Mouse (Mus musculus) cerebellum, adult 2 months (tissue): Measurements from ENCODE around the gene Pde11a. TPM values are rescaled to one million over a fixed set of nuclear protein-coding genes. Genes with fewer than 3 reads are reported as not detected.

Experiments
- DNase-seq, 2 experiments: peaks; one replicate each; pipeline ENCODE4 v3.0.0; 2021
- H3K27ac ChIP-seq: fragments of 200-500 bp; 2 replicates; pipeline ENCODE4 v1.5.1; 2012; ENCODE audit warnings: low read length, control low read depth, inconsistent platforms; ENCODE audit not compliant: insufficient read depth
- H3K27me3 ChIP-seq: fragments of 200-500 bp; 2 replicates; pipeline ENCODE4 v1.6.1; 2012; ENCODE audit warnings: inconsistent platforms, mild to moderate bottlenecking, low read length, moderate library complexity; ENCODE audit not compliant: control insufficient read depth, insufficient read depth
- H3K4me1 ChIP-seq: fragments of 200-500 bp; 2 replicates; pipeline ENCODE4 v1.6.1; 2011; ENCODE audit warnings: low read length; ENCODE audit not compliant: control insufficient read depth, insufficient read depth
- H3K4me3 ChIP-seq: fragments of 200-500 bp; replicated peaks from 2 replicates; pipeline ENCODE3; 2011; ENCODE audit warnings: mild to moderate bottlenecking, low read depth, low read length, control low read depth; ENCODE audit not compliant: insufficient read depth
- CTCF ChIP-seq: fragments of 200-500 bp; IDR thresholded peaks from 2 replicates; pipeline ENCODE4 v1.5.1; 2011; ENCODE audit warnings: low read depth, mild to moderate bottlenecking, control low read depth, low read length, moderate library complexity, borderline replicate concordance; ENCODE audit not compliant: insufficient read depth
- POLR2A ChIP-seq: fragments of 200-500 bp; IDR thresholded peaks from 2 replicates; pipeline ENCODE4 v1.6.1; 2011; ENCODE audit warnings: low read length, control low read depth, borderline replicate concordance; ENCODE audit not compliant: insufficient read depth
- WGBS: fragments of 180-500 bp; shearing (Covaris S2); methylation state at CpG from one replicate; pipeline ENCODE4 v1.1.7; 2018; 5-methylcytosine and 5-hydroxymethylcytosine counted together
- polyA plus RNA-seq: library from polyadenylated mRNA; depleted of rRNA; stranded (reverse); fragments of >200 nt; gene quantifications from 2 replicates; pipeline ENCODE4 v1.2.3, GENCODE M21; 2012

Gene Pde11a
- polyA plus RNA-seq, 1 experiment = 0.79 TPM

GRCm38 (mm10) chr2:76067144-76067543, 271.4 kb downstream of the Pde11a start:
- Histone ChIP-seq H3K27ac (no peak overlapping the region), H3K27me3 (no peaks in the 10 kb centered on the region), H3K4me1 (peaks cover 3% of the 10 kb centered on the region), H3K4me3 (no peak overlapping the region)
- TF ChIP-seq POLR2A (no peak), CTCF (peak; percentile 25; the same call in 1 of the 2 replicates)
- WGBS = 50% methylated on average over 4 of the region's 4 CpGs
- no peak for DNase-seq

- Histone ChIP-seq H3K27me3 (no peaks in the 10 kb centered on the region), H3K4me1 (no peaks in the 10 kb centered on the region), H3K4me3 (no peak overlapping the region), H3K27ac (no peak overlapping the region)
- DNase-seq = no peak
- no peak for TF ChIP-seq POLR2A
- 79% methylated on average over 7 of the region's 7 CpGs for WGBS
Observed at GRCm38 (mm10) chr2:76065292-76065691, 273.3 kb downstream of the Pde11a start.

GRCm38 (mm10) chr2:76064078-76064477, 274.5 kb downstream of the Pde11a start:
- TF ChIP-seq POLR2A = no peak
- 0 out of 2 replicates have a peak, but pooled peaks have one; percentile 14 for TF ChIP-seq CTCF
- 80% methylated on average over 5 of the region's 5 CpGs for WGBS

GRCm38 (mm10) chr2:76060207-76060606, 278.4 kb downstream of the Pde11a start:
- H3K4me1 ChIP-seq = no peaks in the 10 kb centered on the region
- no peak for DNase-seq
- no peak overlapping the region for H3K27ac ChIP-seq
- TF ChIP-seq POLR2A (no peak), CTCF (no peak)
- H3K4me3 ChIP-seq = no peak overlapping the region
- WGBS = over 99% methylated on average over 3 of the region's 3 CpGs
- H3K27me3 ChIP-seq = no peaks in the 10 kb centered on the region

More at GRCm38 (mm10) chr2:76064078-76064477, 274.5 kb downstream of the Pde11a start:
- H3K4me3 ChIP-seq = no peak overlapping the region
- DNase-seq = peak in 1 of 2 experiments; percentile 5
- no peaks in the 10 kb centered on the region for H3K27me3 ChIP-seq
- H3K4me1 ChIP-seq = no peaks in the 10 kb centered on the region
- H3K27ac ChIP-seq = no peak overlapping the region

- DNase-seq = no peak
- Histone ChIP-seq H3K4me1 (no peaks in the 10 kb centered on the region), H3K27me3 (no peaks in the 10 kb centered on the region), H3K27ac (no peak overlapping the region), H3K4me3 (no peak overlapping the region)
- WGBS = 61% methylated on average over 10 of the region's 10 CpGs
- no peak for TF ChIP-seq CTCF
- TF ChIP-seq POLR2A = no peak
Observed at GRCm38 (mm10) chr2:76059595-76059994, 279.0 kb downstream of the Pde11a start.

GRCm38 (mm10) chr2:76058661-76059467, 279.7 kb downstream of the Pde11a start:
- no peaks in the 10 kb centered on the region for H3K4me1 ChIP-seq
- H3K4me3 ChIP-seq = no peak overlapping the region
- no peaks in the 10 kb centered on the region for H3K27me3 ChIP-seq
- WGBS = 56% methylated on average over 13 of the region's 13 CpGs
- TF ChIP-seq POLR2A = no peak
- TF ChIP-seq CTCF = no peak
- no peak overlapping the region for H3K27ac ChIP-seq
- DNase-seq = no peak

- DNase-seq = no peak
- no peak overlapping the region for H3K27ac ChIP-seq
- TF ChIP-seq POLR2A (no peak), CTCF (no peak)
- H3K4me1 ChIP-seq = no peaks in the 10 kb centered on the region
- H3K27me3 ChIP-seq = no peaks in the 10 kb centered on the region
- H3K4me3 ChIP-seq = no peak overlapping the region
- WGBS = 94% methylated on average over 7 of the region's 7 CpGs
Observed at GRCm38 (mm10) chr2:76057555-76057954, 281.0 kb downstream of the Pde11a start.

GRCm38 (mm10) chr2:76053748-76054331, 284.7 kb downstream of the Pde11a start:
- Histone ChIP-seq H3K27ac (no peak overlapping the region), H3K4me1 (no peaks in the 10 kb centered on the region), H3K4me3 (no peak overlapping the region), H3K27me3 (no peaks in the 10 kb centered on the region)
- WGBS = 93% methylated on average over 14 of the region's 14 CpGs
- TF ChIP-seq CTCF = no peak
- TF ChIP-seq POLR2A = no peak
- no peak for DNase-seq
